Mouse (Mus musculus): Measurements from ENCODE around the gene Tgm5. TPM values are rescaled to one million over a fixed set of nuclear protein-coding genes. Genes with fewer than 3 reads are reported as not detected.

Gene Tgm5
- not detected for total RNA-seq (2023)

DNA sequence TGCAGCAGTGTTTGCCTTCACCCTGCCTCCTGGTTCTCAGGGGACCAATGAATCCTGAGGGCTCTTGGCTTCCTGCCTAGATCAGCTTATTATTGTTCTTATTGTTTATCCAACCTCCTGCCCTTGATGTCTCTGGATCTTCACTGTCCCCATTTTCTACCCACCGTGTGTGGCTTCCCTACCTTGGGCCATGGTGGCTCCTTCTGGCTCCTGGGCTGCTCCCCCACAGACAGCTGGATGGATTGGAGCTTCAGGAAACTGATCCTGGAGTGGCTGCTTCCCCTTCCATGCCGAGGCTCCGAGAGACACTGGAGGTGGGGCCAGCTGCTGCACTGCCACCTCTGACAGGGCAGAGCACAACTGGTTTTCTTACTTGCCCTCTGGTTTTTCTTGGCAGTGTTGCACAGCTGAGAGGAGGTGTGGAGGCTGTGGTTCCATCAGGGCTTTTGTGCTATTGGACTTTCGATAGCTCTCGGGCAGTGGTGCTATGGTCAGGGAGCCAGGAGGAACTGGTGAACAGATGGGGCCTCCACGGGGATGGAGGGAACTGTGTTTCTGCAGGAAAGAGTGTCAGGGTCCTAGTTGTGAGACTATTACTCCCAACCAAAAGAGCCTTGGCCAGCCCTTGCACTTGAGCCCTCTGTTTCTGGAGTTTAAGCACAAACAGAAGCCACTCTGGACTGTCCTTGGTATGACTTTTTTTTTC, at the start of gene Tgm5:
Tgm5 (minus strand) TSS at position 362 of the 706 bp plus-strand sequence.

DNA sequence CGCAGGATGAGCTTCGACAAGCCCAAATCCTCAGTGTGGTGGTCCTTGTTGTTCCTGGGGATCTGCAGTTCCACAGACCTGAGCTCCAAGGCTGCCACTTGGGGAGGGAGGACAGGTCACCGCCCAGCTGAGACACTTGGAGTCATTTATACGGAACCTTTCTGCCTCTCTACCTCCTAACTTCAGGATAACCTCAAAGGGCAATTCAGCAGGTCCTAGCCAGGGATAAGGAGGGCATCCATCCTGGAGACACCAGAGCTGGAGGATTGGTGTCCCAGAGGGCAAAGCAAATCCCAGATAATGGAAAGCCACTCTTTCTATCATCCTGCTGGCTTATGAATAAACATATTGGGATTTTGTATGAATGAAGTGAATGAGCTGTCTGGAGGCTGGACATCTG, 24.1 kb upstream of the Tgm5 start, which contains the start of gene Tgm7:
Tgm7 (minus strand) TSS at position 101 of the 400 bp plus-strand sequence.

DNA sequence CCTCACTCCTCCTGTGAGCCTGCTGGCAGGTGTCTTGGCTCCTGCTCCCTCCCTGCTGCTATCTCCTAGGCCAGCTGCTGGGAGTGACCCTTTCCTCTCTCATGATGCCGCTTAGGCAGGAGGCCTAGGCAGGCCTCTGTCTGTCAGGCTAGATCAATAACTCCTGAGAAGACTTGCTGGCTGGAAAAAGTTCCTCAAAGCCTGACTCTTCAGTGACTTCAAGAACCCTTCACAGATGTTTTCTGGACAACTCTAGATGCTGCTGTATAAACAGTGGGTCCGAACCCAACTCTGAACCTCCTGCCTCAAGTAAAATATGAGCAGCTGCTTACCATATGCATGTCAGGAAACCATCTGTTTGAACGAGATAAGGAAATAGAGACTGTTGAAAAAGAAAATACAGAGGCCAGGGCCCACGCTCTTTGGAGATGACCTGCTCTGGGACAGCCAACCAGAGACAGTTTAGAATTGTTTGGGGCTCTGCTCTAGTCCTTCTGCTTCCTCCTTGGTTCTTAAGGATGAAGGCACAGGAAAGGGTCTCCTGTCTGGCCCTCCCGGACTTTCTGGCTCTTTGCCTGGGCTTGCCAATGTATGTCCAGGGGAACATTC, 48.8 kb downstream of the Tgm5 start, which contains the start of gene Epb42:
Epb42 (minus strand) TSS at position 340 of the 609 bp plus-strand sequence.

DNA sequence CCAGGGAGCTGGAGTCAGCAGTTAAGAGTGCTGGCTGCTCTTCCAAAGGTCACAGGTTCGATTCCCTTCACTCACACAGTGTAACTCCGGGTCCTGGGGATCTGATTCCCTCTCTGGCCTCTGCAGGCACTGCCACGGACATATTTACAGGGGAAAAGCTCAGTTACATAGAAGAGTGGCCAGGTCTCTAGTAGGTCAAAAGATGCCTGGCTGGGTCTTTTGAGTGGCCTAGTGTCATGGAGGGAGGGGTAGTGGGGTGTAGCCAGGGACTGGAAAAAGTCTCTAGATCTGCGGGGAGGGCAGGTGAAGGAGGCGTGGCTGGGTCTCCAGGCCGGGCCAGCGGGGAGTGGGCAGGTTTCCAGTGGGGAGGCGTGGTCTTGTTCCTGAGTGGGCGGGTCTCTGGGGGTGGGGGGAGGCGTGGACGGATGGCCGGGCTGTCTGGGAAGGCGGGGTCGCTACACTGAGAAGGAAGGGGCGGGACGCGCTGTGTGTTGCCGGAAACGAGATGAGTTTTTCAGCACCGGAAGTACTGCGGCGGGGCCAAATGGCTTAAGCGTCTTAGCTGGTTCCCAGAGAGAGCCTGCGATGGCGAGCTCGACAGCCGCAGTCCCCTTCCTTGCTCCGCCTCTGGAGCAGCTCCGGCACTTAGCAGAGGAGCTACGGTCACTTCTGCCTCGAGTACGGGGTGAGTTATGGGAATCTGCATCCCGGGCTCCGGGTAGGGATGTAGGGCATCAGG, 77.5 kb downstream of the Tgm5 start, which contains the start of gene Ccndbp1:
Ccndbp1 (plus strand) TSS at position 479 of the 739 bp plus-strand sequence.

Other genes starting within 250 kb of the Tgm5 start
- gene Cdan1, start 235.7 kb downstream of the Tgm5 start, total RNA-seq (2023): 10 to 100 TPM; 42.7 to 50.6 TPM
- 10 to 100 TPM in 1 of 2 experiments, 1 to 10 TPM in 1; 9.7 to 11.6 TPM for gene Ttbk2, start 235.2 kb downstream of the Tgm5 start, total RNA-seq (2023)
- gene Ubr1, start 115.1 kb downstream of the Tgm5 start, total RNA-seq (2023): 10 to 100 TPM; 71.3 to 77.8 TPM
- gene Tmem62, start 108.8 kb downstream of the Tgm5 start, total RNA-seq (2023): 10 to 100 TPM; 24.7 to 35.5 TPM
- gene Ccndbp1, start 77.4 kb downstream of the Tgm5 start, total RNA-seq (2023): 10 to 100 TPM; 92.5 to 98.8 TPM
- gene Epb42, start 48.8 kb downstream of the Tgm5 start, total RNA-seq (2023): not detected
- not detected for gene Tgm7, start 24.0 kb upstream of the Tgm5 start, total RNA-seq (2023)
- 10 to 100 TPM; 20.4 to 27.6 TPM for gene Adal, start 54.6 kb upstream of the Tgm5 start, total RNA-seq (2023)
- gene Lcmt2, start 54.8 kb upstream of the Tgm5 start, total RNA-seq (2023): 10 to 100 TPM; 12.3 to 12.6 TPM
- gene Tubgcp4, start 84.8 kb upstream of the Tgm5 start, total RNA-seq (2023): 10 to 100 TPM; 76.9 to 79.4 TPM
- 10 to 100 TPM; 33.2 to 34.3 TPM for gene Zscan29, start 85.3 kb upstream of the Tgm5 start, total RNA-seq (2023)
- 10 to 100 TPM; 74.6 to 88.4 TPM for gene Trp53bp1, start 185.6 kb upstream of the Tgm5 start, total RNA-seq (2023)
- gene Map1a, start 203.8 kb upstream of the Tgm5 start, total RNA-seq (2023): under 1 TPM; 0.09 to 0.12 TPM